Mouse (Mus musculus) thymus, postnatal 4 days (tissue): ENCODE results near the gene Zfp141.

Experiments used
- DNase-seq: peaks from one replicate; pipeline ENCODE4 v3.0.0; 2021

The Zfp141 gene

DNA sequence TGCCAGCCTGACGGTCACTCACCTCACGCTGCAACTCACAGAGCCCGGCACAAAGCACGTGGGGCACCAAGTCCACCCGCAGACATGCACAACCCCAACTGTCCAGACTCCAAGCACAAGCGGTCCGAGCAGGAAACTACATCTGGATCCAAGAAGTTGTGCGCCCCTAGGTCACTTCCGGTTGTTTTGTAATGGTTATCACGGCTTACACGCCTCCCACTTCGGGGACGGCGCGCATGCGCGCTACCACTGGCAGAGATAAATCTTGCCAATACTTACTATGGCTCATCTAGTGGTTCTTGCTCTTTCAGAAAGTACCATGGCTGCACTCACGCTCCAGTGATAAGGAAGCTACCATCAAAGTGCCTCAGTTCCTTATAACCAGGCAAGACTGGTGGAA is at the start of gene Zfp141:
TSS of gene Zfp141 (minus strand) at position 153 of the 400 bp plus-strand sequence.
- DNase-seq, result peak; percentile 84

DNA sequence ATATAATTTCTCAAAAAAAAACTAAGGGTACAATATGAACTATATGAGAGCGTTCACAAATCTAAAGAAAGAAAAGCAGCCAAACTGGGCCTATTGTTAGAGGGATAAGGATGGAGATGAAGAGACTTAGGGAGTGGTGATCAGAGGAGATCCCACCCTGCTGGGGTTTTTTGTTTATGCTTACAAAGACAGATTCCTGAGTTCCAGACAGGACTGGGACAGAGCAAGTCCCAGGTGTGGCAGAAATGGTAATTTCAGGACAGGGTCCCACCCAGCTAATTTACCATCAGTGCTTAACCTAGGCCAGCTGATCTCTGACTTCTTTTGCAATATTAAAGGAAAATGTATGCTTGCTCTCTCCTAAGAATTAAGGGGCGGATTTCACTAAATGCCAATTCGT is 46.2 kb upstream of the Zfp141 start:
- no peak for DNase-seq

- DNase-seq, result peak; percentile 46
Observed at GRCm38 (mm10) chr7:42505186-42505585, 354 bp downstream of the Zfp141 start.

GRCm38 (mm10) chr7:42498248-42498647 is 7.3 kb downstream of the Zfp141 start:
- no peak for DNase-seq

GRCm38 (mm10) chr7:42497356-42497755 is 8.2 kb downstream of the Zfp141 start:
- no peak for DNase-seq

DNA sequence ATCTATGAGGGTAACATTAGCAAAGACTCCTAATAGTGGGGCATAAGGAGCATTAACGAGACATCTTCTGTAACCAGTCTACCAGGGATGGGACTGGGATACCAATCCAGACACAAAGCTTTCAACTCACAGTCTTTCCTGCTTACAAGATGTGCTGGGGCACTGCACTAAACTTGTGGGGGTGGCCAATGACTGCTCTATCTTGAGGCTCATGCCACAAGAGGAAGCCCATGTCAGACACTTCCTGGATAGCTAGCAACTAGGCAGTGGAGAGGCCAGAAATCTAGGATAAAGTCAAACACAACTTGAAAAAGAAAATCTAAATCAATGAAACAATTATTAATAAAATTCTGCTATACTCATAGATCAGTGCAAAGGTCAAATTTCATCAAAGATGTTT is 9.3 kb downstream of the Zfp141 start:
- no peak for DNase-seq

GRCm38 (mm10) chr7:42490859-42491258 is 14.7 kb downstream of the Zfp141 start:
- no peak for DNase-seq

DNA sequence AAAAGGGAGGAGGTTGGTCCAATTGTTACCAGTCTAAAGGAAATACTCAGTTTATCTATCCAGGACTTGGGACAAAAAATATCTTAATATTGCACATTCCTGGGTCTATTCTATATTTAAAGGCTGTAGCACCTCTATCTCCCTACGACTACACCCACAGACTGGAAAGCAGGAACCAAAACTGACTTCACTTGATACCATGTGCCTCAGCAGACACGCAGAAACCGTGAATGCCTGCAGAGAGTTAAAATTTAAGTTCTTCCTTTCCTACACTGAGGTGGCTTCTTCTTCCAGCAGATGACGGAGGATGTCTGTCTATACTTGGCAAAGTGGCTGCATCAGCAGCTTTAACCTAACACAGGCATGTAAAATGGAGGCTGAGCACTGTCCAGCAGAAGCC is 15.2 kb downstream of the Zfp141 start:
- DNase-seq, result no peak

DNA sequence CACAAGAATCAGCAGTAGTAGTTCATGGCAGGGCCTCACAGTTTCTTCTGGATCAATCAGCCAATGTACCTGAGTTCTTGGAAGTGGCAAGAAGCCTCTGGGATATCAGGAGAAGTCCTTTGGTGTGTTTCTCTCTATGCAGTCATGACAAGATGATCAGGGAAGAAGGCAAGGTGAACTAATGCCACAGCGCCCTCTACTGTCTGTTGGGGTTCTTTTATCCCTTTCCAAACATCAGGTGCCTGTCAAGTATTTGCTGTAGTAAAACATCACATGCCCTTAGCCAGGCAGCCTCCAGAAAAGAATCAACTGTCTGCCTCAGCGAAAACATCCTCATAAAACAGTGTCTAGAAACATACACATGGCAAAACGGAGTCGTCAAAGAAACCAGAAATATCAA is 50.9 kb downstream of the Zfp141 start:
- DNase-seq, result no peak

GRCm38 (mm10) chr7:42450618-42451017 is 54.9 kb downstream of the Zfp141 start:
- DNase-seq, result peak; percentile 30

DNA sequence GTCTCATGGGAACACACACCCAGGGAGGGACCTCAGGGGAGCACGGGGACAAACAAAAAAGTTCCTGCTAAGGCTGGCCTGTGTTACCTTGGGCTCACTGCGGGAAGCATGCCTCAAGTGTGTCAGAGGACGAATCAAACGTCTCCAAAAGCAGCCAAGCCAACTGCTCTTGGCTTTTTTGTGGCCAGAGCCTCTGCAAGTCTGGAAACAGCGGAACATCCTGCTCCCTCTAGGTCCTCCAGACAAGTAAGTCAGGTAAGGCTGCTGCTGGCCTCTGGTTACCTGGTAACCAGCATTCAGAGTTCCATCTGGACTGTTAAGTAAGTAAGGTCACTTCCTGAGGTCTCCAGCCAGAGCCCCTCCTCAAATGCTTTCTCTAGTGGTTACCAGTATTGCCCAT is 57.7 kb downstream of the Zfp141 start, which contains the start of gene 4933421I07Rik:
TSS of gene 4933421I07Rik (minus strand) at position 271 of the 400 bp plus-strand sequence.
- no peak for DNase-seq

GRCm38 (mm10) chr7:42447352-42447751 is 58.2 kb downstream of the Zfp141 start:
- no peak for DNase-seq
